Mouse (Mus musculus): ENCODE results near the gene Fstl4.

Gene Fstl4

GRCm38 (mm10) chr11:52764461-52764893 lies at the start of gene Fstl4:
Gene Fstl4, plus strand, starts transcription at chr11:52764634.
- no peak for DNase-seq (ENCODE audit: low read depth)

DNA sequence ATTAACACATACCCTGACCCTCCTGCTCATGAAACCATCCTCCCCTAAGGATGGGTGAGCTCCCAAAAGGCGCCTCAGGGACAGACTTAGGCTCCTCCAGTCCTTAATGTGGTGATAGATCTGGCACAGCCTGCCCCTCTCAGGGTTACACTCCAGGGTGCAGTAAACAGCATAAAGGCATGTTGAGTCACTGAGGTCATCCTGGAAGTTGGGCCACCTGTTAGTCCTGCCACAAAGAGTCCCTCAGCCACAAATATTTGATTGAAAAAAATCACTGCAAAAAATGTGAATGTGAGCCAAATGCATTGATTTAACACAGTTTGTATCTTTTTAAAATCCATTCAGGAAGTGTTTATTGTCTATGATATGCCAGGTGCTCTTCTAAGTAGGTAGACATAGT lies 45.9 kb upstream of the Fstl4 start:
- no peak for DNase-seq (ENCODE audit: low read depth)

DNA sequence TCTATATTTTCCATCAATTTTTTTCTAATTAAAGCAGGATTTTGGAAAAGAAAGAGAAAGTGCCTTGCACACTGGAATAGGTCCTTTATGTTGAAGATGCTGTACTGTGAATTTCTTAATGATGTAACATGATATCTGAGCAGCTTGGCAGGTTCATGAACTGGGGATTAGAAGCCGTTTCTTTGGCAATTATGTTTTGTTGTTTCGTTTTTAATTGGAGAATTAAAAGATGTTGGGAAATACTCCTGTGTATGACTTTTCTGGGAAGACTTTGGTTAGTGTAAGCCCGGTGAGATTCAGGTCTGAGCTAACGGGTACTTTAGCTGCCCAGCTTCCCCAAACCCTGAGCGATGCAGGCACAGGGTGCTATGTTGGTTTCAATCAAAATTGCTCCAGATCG lies 43.3 kb upstream of the Fstl4 start:
- no peak for DNase-seq (ENCODE audit: low read depth)

DNA sequence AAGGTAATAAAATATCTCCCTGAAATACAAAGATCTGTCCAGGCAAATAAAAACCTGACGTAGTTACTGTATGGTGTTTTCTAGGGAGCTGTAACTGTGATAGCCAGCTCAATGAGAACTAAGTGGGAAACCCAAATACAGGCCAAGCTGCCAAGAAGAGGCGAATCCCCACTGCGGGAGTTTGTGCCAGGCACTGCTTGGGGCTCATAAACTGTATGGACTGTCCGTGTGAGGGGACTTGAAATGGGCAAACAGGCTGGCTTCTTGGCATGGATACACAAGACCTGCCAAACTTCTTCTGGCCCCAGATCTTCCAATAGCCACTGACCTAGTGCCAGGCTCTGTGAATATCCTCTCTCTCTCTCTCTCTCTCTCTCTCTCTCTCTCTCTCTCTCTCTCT lies 41.7 kb upstream of the Fstl4 start:
- no peak for DNase-seq (ENCODE audit: low read depth)

- DNase-seq (ENCODE audit: low read depth): peak; percentile 14
Observed at GRCm38 (mm10) chr11:52726001-52726400, 38.4 kb upstream of the Fstl4 start.

GRCm38 (mm10) chr11:52728479-52728878 lies 36.0 kb upstream of the Fstl4 start:
- DNase-seq (ENCODE audit: low read depth): no peak

- no peak for DNase-seq (ENCODE audit: low read depth)
Observed at GRCm38 (mm10) chr11:52729890-52730289, 34.5 kb upstream of the Fstl4 start.

GRCm38 (mm10) chr11:52731979-52732378 lies 32.5 kb upstream of the Fstl4 start:
- DNase-seq (ENCODE audit: low read depth): peak; percentile 11

DNA sequence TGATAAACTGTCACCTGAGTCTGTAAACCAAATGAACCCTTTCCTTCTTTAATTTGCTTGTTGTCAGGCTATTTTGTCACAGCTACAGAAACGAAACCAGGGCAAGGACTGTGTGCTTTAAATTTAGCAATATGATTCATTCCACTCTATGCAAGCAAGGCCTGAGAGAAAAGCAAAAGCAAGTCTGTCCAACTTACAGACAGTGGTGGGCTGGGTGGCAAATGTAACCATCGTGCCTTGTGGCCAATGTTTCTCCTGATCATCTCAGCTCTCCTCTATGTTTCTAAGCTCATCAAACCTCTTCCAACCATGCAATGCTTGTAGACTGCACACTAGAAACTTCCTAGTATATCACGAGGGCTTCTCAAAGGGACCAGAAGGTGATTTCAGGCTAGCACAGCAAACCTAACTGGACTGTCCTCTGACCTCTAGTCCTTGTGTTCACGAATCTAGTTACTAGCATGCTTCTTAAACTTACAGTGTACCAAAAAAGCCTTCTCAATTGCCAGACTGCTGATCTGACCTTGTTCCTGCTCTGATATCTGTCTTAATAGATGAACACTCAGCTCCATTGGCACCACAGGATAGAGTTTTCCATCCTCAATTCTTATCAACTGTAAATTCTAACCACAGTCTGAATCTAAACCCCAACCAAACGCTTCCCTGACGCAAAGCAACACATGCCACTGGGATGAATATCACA lies 29.8 kb upstream of the Fstl4 start:
- DNase-seq (ENCODE audit: low read depth): no peak

DNA sequence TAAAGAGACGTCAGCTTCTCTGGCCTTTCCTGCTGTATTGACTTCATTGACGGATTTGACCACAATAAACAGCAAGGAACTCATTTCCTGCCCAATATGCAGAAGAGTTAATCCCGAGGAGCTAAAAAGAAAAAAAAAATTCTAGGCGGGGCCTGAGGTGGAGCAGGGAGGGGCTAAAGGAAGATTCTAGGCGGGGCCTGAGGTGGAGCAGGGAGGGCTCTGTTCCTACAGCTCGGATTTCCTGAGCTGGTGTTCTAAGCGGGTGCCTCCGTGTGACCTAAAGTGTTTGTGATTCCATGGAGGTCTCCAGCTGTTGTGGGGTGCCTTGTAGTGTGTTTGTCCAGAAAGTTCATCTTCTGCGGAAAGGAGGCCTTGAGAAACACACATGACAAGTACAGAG lies 25.2 kb upstream of the Fstl4 start:
- no peak for DNase-seq (ENCODE audit: low read depth)

GRCm38 (mm10) chr11:52740466-52740865 lies 24.0 kb upstream of the Fstl4 start:
- DNase-seq (ENCODE audit: low read depth): no peak

DNA sequence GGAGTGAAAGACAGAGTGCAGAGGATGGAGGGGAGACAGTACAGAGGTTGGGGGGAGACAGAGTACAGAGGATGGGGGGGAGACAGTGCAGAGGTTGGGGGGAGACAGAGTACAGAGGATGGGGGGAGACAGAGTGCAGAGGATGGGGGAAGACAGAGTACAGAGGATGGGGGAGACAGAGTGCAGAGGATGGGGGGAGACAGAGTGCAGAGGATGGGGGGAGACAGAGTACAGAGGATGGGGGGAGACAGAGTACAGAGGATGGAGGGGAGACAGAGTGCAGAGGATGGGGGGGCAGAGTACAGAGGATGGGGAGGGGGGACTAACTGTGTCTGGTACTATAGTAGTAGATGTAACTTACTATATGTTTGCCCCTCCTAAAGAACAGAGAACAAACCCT lies 20.5 kb upstream of the Fstl4 start:
- DNase-seq (ENCODE audit: low read depth): no peak

DNA sequence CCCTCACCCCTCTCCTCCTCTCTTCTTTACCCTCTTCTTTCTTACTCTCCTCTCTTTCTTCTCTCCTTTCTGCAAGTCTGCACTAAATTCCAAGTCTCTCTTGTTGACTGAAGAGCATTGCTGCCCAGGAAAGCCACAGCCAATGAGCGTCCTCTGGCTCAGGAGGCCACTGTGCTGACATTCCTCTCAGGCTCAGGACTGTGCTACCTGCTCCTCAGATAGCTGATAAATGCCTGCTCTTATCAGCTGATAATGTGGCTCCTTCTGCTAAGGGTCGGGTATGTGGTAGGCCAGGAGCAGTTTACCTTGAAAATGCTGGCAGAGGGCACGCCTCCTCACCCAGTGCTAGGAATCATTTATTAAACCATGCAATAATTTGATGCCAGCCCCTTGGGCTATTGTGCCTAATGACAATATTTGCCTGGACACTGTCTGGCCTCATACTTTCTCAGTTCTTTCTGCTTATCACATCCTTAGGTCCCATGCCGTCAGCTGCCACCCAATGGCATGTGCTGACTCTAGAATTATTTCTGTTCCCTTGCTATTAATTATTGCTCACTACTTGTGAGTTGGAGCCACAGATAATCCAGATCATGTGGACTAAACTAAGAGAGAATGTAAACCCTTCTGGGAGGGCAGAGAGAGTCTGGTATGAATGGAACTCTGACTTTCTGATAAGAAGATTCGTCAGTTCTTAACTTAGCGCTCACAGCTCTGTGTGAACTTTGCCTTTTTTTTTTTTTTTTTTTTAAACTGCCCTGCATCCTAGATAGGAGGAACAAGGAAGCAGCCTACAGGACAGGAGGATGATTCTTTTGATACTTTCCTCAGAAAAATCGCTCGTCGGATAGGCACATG lies 19.6 kb upstream of the Fstl4 start:
- DNase-seq (ENCODE audit: low read depth): no peak

DNA sequence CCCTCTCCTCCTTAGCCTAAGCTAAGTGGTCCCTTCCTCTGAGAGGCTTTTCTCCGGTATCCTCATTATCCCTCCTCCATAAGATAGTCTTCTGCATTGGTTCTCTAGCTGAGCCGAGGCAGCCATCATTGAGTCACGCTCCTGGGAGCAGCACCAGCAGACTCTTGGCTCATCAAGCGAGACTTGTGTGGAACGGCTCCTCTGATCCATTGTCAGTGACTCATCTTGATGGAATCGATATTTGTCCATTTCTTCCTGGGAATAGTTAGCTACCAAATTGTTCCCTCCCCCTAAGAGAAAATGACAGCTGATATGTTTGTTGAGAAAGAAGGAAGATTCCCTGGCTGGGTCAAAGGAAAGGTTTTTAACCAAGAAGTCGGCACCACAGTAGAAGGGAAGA lies 17.2 kb upstream of the Fstl4 start:
- DNase-seq (ENCODE audit: low read depth): no peak

DNA sequence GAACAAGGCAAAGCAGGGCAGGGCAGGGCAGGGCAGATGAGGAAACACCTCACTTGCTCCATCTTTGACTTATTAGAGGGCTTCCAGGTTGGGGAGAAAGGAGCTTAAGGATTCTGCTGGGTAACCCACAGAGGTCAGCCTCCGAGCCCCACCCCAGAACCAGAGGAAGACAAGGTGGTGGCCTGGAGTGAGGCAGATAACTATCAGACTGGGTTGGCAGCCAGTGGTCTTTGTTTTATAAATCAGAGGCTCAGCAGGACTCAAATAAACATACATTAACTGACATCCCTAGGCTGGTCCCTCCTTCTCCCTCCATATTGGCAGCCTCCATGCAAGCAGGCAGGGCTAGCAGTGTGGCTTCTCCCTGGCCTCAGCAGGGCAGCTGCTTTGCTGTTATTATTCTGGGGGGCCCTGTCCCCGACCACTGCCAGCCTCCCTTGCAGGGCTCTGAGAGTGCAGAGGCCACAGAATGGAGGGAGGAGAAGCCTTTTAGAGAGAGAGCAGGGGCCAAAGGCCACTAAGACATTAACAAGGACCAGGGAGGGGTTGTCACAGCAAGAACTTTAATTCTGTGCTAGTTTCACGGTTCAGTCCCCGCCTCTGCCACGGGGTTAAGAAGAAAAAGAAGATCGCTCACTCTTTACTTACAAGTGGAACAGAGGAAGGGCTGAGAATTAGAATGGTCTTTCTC lies 16.5 kb upstream of the Fstl4 start:
- DNase-seq (ENCODE audit: low read depth): no peak

- DNase-seq (ENCODE audit: low read depth): peak; percentile 2
Observed at GRCm38 (mm10) chr11:52749988-52750387, 14.4 kb upstream of the Fstl4 start.

GRCm38 (mm10) chr11:52752524-52752923 lies 11.9 kb upstream of the Fstl4 start:
- DNase-seq (ENCODE audit: low read depth): no peak

DNA sequence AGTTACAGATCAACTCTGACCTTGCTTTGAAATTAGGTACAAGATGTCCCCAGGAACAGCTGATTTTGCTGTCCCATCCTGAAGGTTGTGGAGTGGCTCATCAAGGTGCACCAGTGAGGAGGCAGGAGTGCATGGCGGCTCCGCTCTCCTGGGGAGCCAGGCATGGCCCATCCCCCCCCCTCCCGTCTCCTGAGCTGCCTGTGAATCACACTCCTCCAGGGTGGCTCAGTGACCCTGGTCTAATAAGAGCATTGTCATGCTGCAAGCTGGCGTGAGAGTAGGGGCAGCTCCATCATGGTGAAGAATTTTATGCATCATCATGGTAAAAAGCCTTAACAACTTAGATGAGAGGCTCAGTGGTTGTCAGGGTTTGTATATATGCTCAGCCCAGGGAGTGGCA lies 11.2 kb upstream of the Fstl4 start:
- no peak for DNase-seq (ENCODE audit: low read depth)

- peak; percentile 8 for DNase-seq (ENCODE audit: low read depth)
Observed at GRCm38 (mm10) chr11:52761800-52762199, 2.6 kb upstream of the Fstl4 start.

GRCm38 (mm10) chr11:52764894-52765677 lies 652 bp downstream of the Fstl4 start:
- DNase-seq (ENCODE audit: low read depth): no peak

DNA sequence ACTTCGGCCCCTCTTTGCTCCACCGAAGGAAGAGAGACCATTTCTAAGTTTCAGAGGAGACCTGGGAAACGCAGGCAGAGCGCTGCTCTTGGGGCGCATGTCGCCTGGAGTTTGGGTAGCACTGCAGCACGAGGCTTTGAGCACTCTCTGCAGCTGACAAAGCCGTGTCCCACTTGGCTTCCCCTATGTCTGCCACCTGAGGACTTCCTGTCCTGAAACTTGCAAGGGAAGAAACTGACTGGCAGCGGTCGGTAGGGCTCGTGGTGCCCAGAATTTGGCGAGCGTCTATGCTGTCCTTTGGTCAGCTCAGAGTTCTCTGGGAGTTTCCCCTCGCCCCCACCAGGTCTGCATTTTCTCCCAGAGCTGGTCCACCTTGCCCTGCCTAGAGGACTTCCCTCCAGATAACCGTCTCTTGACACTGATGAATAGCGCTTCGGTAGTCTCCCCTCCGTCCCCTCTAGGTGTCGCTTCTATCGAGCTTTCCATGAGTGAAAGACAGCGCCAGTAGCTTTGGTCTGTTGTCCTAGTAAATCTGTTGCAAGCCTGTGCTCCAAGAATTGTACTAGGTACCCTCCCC lies 1.3 kb downstream of the Fstl4 start:
- no peak for DNase-seq (ENCODE audit: low read depth)

GRCm38 (mm10) chr11:52767921-52768320 lies 3.5 kb downstream of the Fstl4 start:
- DNase-seq (ENCODE audit: low read depth): no peak

Data from 416B (cell line).